Mouse (Mus musculus) heart, postnatal 0 days (tissue): ENCODE measurements around the gene Slc25a18.

Experiments
- CTCF ChIP-seq: IDR thresholded peaks from 2 replicates; pipeline ENCODE4 v1.5.1; 2016; ENCODE audit warnings: antibody characterized with exemption, control low read depth, low read depth
- EP300 ChIP-seq: IDR thresholded peaks from 2 replicates; pipeline ENCODE4 v1.6.1; 2016; ENCODE audit warnings: antibody characterized with exemption, low read depth

DNA sequence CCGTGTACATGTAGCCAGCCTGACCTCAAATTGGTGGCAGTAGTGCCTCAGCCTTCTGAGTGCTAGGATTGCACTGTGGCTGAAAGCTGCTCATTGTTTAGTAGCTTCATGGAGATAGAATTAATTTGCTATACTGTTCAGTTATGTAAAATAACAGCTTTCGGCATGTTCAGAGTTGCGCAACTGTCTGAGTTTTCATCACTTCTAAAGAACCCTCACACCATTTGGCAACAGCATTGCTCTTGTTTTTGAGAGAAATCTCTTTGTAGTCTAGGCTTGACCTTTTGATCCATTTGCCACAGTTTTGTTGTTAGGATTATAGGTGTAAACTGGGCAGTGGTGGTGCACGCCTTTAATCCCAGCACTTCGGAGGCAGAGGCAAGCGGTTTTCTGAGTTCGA lies 66.9 kb downstream of the Slc25a18 start:
- no peak for TF ChIP-seq EP300
- no peak for TF ChIP-seq CTCF
